In genomic region chr9:62364831-62365230, GRCm38 (mm10) we compare ENCODE assay signal across 8 mouse cellular contexts. TPM values are rescaled to one million over a fixed set of nuclear protein-coding genes. Genes with fewer than 3 reads are reported as not detected.
DNase-seq lines count a peak whose midpoint lies in the region; ATAC-seq and TF ChIP-seq lines count a peak whose summit lies in the region.
"Had no signal": no experiment of that assay in that cellular context is flagged by ENCODE, and none has a peak within 500 bp of the region (broad histone marks: within the 10 kb centered on the region; RNA-seq: fewer than 3 reads in every experiment).

No protein-coding gene starts in this region.

- no peak for TF ChIP-seq RAD21 in MEL (IDR thresholded peaks at IDR 0.05; ENCODE audit: low read depth, low read length)

- 33% methylated on average over 7 of the region's 7 CpGs for WGBS in kidney, embryonic 15.5 days
- 37% methylated on average over 7 of the region's 7 CpGs for WGBS in kidney, embryonic 14.5 days
- WGBS in forebrain, embryonic 14.5 days, result 36% methylated on average over 7 of the region's 7 CpGs

- peaks cover 72% of the 10 kb centered on the region for H3K79me2 ChIP-seq in MEL (ENCODE audit: control insufficient read depth, insufficient read depth, low read length, poor library complexity)

- no peak for DNase-seq in MEL (ENCODE audit: low read depth, low spot score)
- peak; percentile 72 for DNase-seq in adrenal gland, postnatal 14 days
- DNase-seq in forebrain, embryonic 14.5 days (ENCODE audit: low spot score), result no peak
- DNase-seq in testis, postnatal 14 days (ENCODE audit: low spot score), result no peak
- DNase-seq in thymus, postnatal 10 days (ENCODE audit: low spot score in 2 of 2), result no peak
- DNase-seq: layer of hippocampus, postnatal 36 days had no signal

- H3K36me3 ChIP-seq in kidney, embryonic 15.5 days, result no peaks in the 10 kb centered on the region
- no peaks in the 10 kb centered on the region for H3K36me3 ChIP-seq in kidney, embryonic 14.5 days (ENCODE audit: control insufficient read depth, insufficient read depth, low read length)
- peaks cover 0 to 42% of the 10 kb centered on the region in 2 experiments; a peak in 2 of 4 replicates for H3K36me3 ChIP-seq in MEL (ENCODE audit: control insufficient read depth in 1 of 2, insufficient read depth in 2 of 2, low read length in 2 of 2)
- H3K36me3 ChIP-seq in forebrain, embryonic 14.5 days (ENCODE audit: control insufficient read depth, insufficient read depth, low read length), result no peaks in the 10 kb centered on the region

- no peaks in the 10 kb centered on the region for H3K9me3 ChIP-seq in kidney, embryonic 15.5 days (replicated peaks)
- H3K9me3 ChIP-seq in kidney, embryonic 14.5 days (ENCODE audit: control insufficient read depth, low read length), result no peaks in the 10 kb centered on the region
- no peaks in the 10 kb centered on the region for H3K9me3 ChIP-seq in MEL (replicated peaks; ENCODE audit: insufficient read depth, low read length)
- no peaks in the 10 kb centered on the region for H3K9me3 ChIP-seq in forebrain, embryonic 14.5 days (replicated peaks; ENCODE audit: control insufficient read depth, low read length)

- H3K4me1 ChIP-seq in kidney, embryonic 15.5 days, result peaks cover 99% of the 10 kb centered on the region
- peaks cover 90% of the 10 kb centered on the region for H3K4me1 ChIP-seq in kidney, embryonic 14.5 days (ENCODE audit: control insufficient read depth, insufficient read depth, low read length)
- peaks cover 22 to 49% of the 10 kb centered on the region in 2 experiments for H3K4me1 ChIP-seq in MEL (ENCODE audit: control insufficient read depth in 1 of 2, insufficient read depth in 2 of 2, low read length in 2 of 2)
- peaks cover 65% of the 10 kb centered on the region for H3K4me1 ChIP-seq in forebrain, embryonic 14.5 days (ENCODE audit: control insufficient read depth, insufficient read depth, low read length)

- no peak for TF ChIP-seq CTCF in MEL (IDR thresholded peaks at IDR 0.05 in 2 of 3, conservative IDR thresholded peaks at IDR 0.05 in 1 of 3; ENCODE audit: control insufficient read depth in 1 of 3, insufficient read depth in 1 of 3, low read depth in 2 of 3, low read length in 3 of 3, poor library complexity in 1 of 3, severe bottlenecking in 1 of 3)

- H3K27me3 ChIP-seq in kidney, embryonic 15.5 days, result no peaks in the 10 kb centered on the region
- no peaks in the 10 kb centered on the region for H3K27me3 ChIP-seq in kidney, embryonic 14.5 days (ENCODE audit: control insufficient read depth, insufficient read depth, low read length)
- H3K27me3 ChIP-seq in MEL (ENCODE audit: control insufficient read depth in 1 of 2, insufficient read depth in 2 of 2, low read length in 2 of 2), result no peaks in the 10 kb centered on the region
- no peaks in the 10 kb centered on the region for H3K27me3 ChIP-seq in forebrain, embryonic 14.5 days (replicated peaks; ENCODE audit: control insufficient read depth, insufficient read depth, low read length)

- no peak overlapping the region for H3K4me2 ChIP-seq in kidney, embryonic 15.5 days
- H3K4me2 ChIP-seq in kidney, embryonic 14.5 days (replicated peaks; ENCODE audit: low read depth, low read length), result no peak overlapping the region
- 0 out of 2 replicates have a peak overlapping the region, but pooled peaks have one; percentile 57 for H3K4me2 ChIP-seq in forebrain, embryonic 14.5 days (ENCODE audit: low read length)

- no peak for TF ChIP-seq POLR2A in MEL (IDR thresholded peaks at IDR 0.05; ENCODE audit: control insufficient read depth in 1 of 2, insufficient read depth in 1 of 2, low read depth in 1 of 2, low read length in 2 of 2, poor library complexity in 1 of 2)

- no peak for ATAC-seq in kidney, embryonic 15.5 days (replicated peaks; ENCODE audit: low FRiP score)
- ATAC-seq in kidney, embryonic 14.5 days (ENCODE audit: low FRiP score, low TSS enrichment), result no peak
- no peak for ATAC-seq in forebrain, embryonic 14.5 days

- peak overlapping the region; percentile 84; the same call in 1 of the 2 replicates for H3K27ac ChIP-seq in kidney, embryonic 15.5 days
- H3K27ac ChIP-seq in kidney, embryonic 14.5 days (ENCODE audit: low read depth, low read length), result no peak overlapping the region
- peak overlapping the region; percentile 35 for H3K27ac ChIP-seq in MEL (ENCODE audit: control insufficient read depth, low read depth, low read length)
- peak overlapping the region; percentile 21; the same call in 1 of the 2 replicates for H3K27ac ChIP-seq in forebrain, embryonic 14.5 days (ENCODE audit: low read depth, low read length)

- TF ChIP-seq EP300 in MEL (IDR thresholded peaks at IDR 0.05; ENCODE audit: low read depth in 1 of 2, low read length in 2 of 2), result peak in 1 of 2 experiments; percentile 26; a peak in 1 of 4 replicates

- H3K4me3 ChIP-seq in kidney, embryonic 15.5 days (replicated peaks), result no peak overlapping the region
- H3K4me3 ChIP-seq in kidney, embryonic 14.5 days (ENCODE audit: low read length), result no peak overlapping the region
- no peak overlapping the region for H3K4me3 ChIP-seq in MEL (ENCODE audit: control insufficient read depth in 1 of 2, insufficient read depth in 1 of 2, low read depth in 2 of 2, low read length in 2 of 2)
- H3K4me3 ChIP-seq in forebrain, embryonic 14.5 days (ENCODE audit: low read depth, low read length), result no peak overlapping the region

- H3K9ac ChIP-seq in kidney, embryonic 15.5 days, result no peak overlapping the region
- H3K9ac ChIP-seq in kidney, embryonic 14.5 days (ENCODE audit: low read depth, low read length), result no peak overlapping the region
- no peak overlapping the region for H3K9ac ChIP-seq in MEL (ENCODE audit: control insufficient read depth, low read depth, low read length, poor library complexity, severe bottlenecking)
- no peak overlapping the region for H3K9ac ChIP-seq in forebrain, embryonic 14.5 days (ENCODE audit: low read length)

TF ChIP-seq in MEL, 35 proteins besides CTCF, POLR2A, EP300 and RAD21:
- TF ChIP-seq UBTF (IDR thresholded peaks at IDR 0.05; ENCODE audit: borderline replicate concordance, insufficient read depth, low read depth, low read length) (no peak), USF1 (IDR thresholded peaks at IDR 0.05; ENCODE audit: low read depth, low read length) (no peak), ZKSCAN1 (IDR thresholded peaks at IDR 0.05; ENCODE audit: low read depth, low read length) (no peak), MYB (IDR thresholded peaks at IDR 0.05; ENCODE audit: low read depth, low read length) (peak; percentile 58)

RNA-seq across cellular contexts. Expression of gene Anp32a, which starts 23.7 kb away (rescaled TPM):
- polyA plus RNA-seq in kidney, embryonic 15.5 days (2015; fragmentation: Nextera tagmentation; extraction: Ambion mirVana), result 217 and 225 TPM in 2 replicates
- polyA plus RNA-seq in kidney, embryonic 14.5 days (2014; fragmentation: Nextera tagmentation; extraction: Ambion mirVana), result 155 and 214 TPM in 2 replicates
- 182 and 205 TPM in 2 replicates for total RNA-seq in MEL (2012; rRNA removed)
- 100 to 1,000 TPM; 362 to 516 TPM for polyA plus RNA-seq in MEL (2012; ENCODE audit: insufficient read depth in 1 of 2, insufficient read length in 2 of 2, low read depth in 1 of 2, low replicate concordance in 2 of 2, missing spikeins in 1 of 2)
- total RNA-seq in adrenal gland, postnatal 14 days (2021), result 379 and 408 TPM in 2 replicates
- polyA plus RNA-seq in forebrain, embryonic 14.5 days (2014; fragmentation: Nextera tagmentation; extraction: Ambion mirVana), result 115 and 118 TPM in 2 replicates
